Mouse (Mus musculus) megakaryocyte, embryonic 14.5 days (primary cell): ENCODE results near the gene Ssx2ip.

Experiments used
- FLI1 ChIP-seq: IDR thresholded peaks from 2 replicates; pipeline ENCODE4 v1.6.1; 2012; ENCODE audit warnings: low read length, inconsistent platforms, mixed read lengths
- GATA1 ChIP-seq: IDR thresholded peaks from 3 replicates; pipeline ENCODE4 v1.6.1; 2012; ENCODE audit warnings: mixed read lengths, low read length, inconsistent platforms, borderline replicate concordance

GRCm38 (mm10) chr3:146376337-146377130 is 27.9 kb upstream of the Ssx2ip start:
- TF ChIP-seq GATA1 (no peak), FLI1 (no peak)
